Mouse (Mus musculus): ENCODE measurements at regions not wholly inside any gene's neighbourhood (a gene's known extent, or its start where the extent isn't known, plus 50 kb on each side); places are given as distances from the start of the nearest gene placed in this dataset.
"Not testable (repeated sequence)": the region's sequence is repeated elsewhere in the genome, so short reads cannot be mapped to it uniquely, and the experiment has no call there.

DNA sequence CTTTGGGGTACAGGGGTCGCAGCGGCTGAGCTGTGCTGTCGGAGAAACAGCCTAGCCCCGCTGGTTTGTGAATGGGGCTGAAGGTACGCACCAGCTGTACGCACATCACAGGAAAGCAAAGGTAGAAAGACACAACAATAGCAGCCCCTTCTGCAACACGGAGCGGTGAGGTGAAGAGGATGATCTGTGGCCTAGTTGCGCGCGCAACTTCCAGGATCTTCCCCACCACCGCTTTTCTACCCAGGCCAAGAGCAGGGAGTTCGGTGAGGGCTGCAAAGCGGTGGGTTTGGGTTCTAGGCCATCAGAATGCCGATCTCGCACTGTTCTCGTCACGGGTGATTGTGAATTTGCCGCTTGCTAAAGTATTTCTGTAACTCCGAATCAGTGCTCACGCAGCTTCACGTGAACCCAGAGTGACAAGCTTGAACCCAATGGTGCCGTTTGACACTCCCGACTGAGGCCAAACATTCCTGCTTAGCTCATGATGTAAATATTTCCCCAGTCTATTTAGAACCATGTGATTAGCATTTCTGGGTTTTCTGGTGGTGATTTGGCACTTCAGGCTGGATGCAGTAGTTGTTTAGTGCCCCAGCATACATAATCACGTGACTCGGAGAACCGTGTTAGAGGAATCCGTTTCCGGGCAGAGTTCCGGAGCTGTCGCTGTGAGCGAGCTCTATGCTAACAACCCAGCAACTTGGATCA, 54.7 kb downstream of the Cryaa start:
- no peak for DNase-seq (ENCODE audit: low spot score)

GRCm38 (mm10) chr17:31734521-31734920, 56.9 kb downstream of the Cryaa start:
- DNase-seq (ENCODE audit: low spot score), result no peak

GRCm38 (mm10) chr17:31736716-31737115, 59.1 kb downstream of the Cryaa start:
- DNase-seq (ENCODE audit: low spot score), result no peak

DNA sequence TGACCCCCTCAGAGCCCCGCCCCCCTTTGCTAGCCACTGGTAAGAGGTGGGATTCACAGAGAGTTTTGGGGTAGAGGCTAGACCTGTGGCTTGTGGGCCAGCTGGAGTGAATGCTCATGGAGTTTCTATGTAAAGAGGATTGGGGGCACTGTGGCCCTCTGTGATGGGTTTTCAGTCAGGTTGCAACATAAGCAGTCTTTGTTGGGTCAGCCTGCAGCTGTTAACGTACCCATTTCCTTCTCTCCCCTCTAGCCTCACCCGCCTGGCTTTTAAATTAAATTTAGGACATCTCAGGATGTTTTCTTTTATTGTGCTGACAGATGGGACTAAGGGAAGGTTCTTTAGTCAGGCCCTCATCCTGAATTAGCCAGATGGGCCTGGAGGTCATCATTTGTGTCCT, 60.6 kb downstream of the Cryaa start:
- no peak for DNase-seq (ENCODE audit: low spot score)

GRCm38 (mm10) chr17:31739586-31739985, 62.0 kb downstream of the Cryaa start:
- no peak for DNase-seq (ENCODE audit: low spot score)

DNA sequence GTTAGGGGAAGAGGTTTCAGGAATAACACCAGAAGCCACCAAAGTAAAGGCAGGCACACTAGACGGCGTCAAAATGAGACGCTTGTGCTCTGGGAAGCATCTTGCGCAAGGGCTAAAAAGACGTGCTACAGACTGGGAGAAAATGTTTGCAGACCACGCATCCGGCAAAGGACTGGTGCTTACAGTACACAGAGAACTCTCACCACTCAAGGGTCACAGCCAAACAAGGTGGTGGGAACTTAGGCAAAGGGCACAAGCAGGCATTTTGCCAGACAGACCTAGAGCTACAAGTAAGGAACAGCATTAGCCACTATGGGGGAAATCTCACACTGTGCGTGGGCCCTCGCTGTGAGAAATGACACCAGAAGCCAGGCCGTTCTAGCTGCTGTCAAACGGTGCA, 62.5 kb downstream of the Cryaa start:
- DNase-seq (ENCODE audit: low spot score), result no peak

DNA sequence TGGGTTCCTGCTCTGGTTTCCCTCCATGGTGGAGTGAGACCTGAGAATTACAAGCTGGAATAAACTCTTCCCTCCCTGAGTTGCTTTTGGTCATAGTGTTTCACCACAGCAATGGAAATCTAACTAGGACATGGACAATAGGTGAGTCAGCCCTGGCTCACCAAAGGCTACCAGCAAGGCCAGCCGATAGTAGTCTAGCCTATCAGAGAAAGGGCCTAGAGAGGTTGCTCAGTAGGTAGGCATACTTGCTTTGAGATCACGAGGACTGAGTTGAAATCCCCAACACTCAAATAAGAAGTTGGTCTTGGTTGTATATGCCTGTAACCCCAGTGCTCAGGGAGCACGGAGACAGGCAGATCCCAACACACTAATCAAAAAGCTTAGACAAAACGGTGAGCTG, 66.0 kb downstream of the Cryaa start:
- DNase-seq (ENCODE audit: low spot score), result no peak

DNA sequence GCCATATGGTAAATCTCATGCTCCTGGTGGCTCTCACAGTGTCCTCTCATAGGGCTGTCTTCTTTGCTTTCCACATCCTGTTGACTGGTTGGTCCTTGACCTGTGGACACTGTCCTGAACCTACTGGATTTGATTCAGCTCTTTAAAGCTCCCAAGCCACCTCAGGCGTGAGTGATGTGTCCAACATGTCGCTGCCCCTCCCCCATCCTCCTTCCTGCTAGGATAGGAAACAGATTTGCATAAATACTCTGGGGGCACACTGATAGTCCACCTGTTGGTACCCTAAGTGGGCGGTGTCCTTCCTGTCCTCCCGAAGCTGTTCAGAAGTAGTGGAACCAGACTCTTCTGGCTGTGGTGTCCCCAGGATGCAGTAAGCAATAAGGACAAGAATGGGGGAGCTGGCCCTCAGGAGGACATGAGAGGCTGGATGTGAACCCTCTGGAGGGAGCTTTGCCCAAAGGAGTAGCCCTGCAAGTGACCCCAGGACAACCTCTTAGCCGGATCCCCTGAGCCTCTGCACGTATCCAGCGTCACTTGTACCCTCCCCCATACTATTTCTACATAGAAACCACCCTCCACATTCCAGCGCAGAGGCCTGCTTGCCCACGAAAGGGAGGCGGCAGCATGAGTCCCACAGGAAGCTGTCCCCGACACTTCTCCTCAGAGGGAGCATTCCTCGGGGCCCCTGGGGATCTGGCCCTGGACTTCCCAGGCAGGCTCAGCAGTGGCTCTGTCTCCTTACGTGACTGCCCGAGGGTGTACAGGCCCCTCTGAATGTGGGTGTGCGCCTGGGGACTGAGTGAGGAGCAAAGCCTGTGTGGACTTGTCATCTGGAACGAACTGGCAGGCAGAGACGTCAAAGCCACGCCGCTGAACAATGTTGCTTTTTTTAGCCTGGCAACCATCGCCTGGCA, 68.8 kb downstream of the Cryaa start:
- no peak for DNase-seq (ENCODE audit: low spot score)

DNA sequence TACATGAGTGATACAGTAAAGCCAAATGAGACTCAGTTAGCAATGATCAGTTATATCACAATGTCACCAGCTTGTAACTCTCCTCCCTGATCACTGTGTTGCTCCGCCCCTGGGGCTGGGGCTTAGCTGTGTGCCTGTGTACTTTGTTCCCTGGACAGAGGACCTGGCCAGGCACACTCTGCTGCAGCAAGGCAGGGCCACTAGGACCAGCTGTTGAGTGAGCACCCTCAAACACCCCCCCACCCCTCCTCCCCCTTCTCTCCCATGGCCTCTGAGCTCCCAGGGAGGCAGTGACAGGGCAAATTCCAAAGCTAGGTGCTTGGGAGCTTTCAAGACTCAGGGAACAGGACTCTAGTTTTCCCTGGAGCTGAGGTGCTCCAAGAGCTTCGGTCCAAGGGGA, 70.0 kb downstream of the Cryaa start:
- no peak for DNase-seq (ENCODE audit: low spot score)

DNA sequence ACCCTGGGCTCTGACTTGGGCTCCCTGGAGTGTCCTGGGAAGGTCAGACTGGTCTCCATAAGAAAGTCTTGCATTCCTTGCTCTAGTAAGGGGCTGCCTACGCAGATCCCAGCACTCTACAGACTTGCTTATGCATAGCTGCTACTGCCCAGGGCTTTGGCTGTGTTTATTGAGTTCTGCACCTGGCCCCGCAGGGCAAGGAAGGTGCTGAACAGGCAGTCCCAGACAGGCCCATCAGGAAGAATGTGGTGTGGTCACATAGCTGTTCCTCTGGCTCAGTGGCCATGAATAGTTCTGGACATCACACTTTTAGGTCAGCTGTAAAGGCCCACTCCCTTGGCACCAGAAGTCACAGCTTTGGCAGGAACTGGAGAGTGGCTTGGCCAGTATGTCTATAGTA, 70.6 kb downstream of the Cryaa start:
- no peak for DNase-seq (ENCODE audit: low spot score)

GRCm38 (mm10) chr17:31748971-31749370, 71.4 kb downstream of the Cryaa start:
- no peak for DNase-seq (ENCODE audit: low spot score)

- DNase-seq (ENCODE audit: low spot score), result no peak
Observed at GRCm38 (mm10) chr17:31751262-31751661, 73.7 kb downstream of the Cryaa start.

DNA sequence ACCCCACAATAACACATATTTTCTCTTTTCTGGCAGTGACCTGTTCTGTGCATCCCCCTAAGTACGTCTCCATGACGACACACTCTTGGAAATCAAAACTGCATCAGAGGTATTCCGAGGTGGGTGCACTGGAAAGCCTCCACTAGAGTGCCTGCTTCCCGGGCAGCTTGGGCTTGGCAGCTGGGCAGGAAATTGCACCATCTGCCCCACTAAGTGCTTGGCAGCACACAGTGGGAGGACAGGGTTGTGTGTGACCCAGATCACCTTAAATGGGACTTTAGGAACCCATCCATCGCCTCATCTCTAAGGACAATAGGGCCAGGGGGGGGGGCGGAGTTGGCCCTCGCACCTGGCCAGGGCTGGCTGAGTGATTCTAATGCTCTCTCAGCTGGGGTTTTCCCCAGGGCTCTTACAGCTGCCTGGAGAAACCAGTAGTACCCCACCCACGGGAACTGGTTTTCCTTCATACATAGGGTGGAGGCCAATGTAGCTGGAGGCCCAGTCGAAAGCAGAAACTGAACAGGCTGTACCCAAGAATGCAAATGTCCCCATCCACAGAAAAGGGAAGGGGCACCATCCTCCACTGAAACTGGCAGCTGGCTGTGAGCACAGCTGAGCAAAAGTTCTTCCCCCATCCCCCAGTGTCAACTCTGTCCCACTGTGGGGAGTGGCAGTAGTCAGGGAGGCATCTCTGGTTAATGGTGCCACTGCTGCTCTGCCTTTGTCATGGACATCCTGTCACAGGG, 75.7 kb downstream of the Cryaa start:
- DNase-seq (ENCODE audit: low spot score), result no peak

- no peak for DNase-seq (ENCODE audit: low spot score)
Observed at GRCm38 (mm10) chr17:31753859-31754229, 76.2 kb downstream of the Cryaa start.

DNA sequence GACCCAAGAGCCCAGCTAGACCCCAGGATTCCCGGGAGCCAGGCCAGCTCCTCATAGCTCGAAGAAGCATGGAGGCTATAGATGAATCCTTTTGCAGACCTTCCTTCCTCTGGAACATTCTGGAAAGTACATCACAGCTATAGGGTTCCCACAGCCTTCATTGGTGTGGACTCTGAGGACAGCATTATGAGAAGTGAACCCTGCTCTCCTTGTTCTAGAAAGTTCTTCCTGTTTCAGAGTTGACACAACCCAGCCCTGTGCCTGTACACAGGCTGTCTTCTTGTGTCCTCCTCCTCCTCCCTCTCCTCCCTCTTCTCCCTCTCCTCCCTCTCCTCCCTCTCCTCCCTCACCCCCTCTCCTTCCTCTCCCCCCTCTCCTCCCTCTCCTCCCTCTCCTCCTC, 82.9 kb downstream of the Cryaa start:
- no peak for DNase-seq (ENCODE audit: low spot score)

GRCm38 (mm10) chr17:31763078-31763477, 85.5 kb downstream of the Cryaa start:
- no peak for DNase-seq (ENCODE audit: low spot score)

DNA sequence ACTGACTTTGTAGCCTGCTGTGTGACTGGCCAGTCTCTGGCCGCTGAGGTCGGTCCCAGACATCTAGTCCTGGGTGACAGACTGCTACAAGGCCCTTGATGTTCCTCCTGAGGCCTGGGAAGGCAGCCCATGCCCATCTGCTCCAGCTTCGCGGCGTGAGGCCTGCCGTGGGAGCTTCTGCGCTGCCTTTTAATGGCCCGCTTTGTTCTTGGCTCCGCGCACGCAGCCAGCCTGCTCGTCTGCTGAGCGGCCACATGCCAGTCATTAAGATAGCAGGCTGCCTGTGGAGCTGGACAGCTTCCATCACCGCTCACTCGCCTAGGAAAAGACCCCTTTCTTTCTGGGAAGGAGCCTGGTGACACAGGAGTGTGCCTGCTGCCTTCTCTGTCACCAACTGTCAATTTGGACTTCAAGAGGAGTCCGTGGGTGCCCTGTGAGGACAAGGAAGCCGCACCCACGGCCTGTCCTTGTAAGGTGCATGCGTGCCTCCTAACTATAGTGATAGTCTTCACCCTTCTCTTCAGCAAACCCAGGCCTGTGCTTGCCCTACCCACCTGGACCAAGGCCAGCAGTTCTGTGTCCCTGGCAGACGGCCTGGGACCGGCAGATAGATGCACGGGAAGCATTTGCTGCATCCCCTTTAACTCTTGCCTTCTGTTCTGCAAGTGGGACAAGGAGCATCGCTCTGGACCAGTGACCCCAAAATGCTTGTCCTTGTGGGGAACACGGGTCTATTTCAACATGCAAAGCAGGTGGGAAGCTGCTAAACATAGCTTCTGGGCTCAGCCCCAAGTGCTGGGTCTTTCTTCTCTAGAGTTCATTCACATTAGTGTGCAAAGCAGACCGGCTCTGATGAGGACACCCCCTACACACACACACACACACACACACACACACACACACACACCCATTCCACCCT, 88.6 kb downstream of the Sik1 start:
- peak; percentile 17 for DNase-seq (ENCODE audit: low spot score)

DNA sequence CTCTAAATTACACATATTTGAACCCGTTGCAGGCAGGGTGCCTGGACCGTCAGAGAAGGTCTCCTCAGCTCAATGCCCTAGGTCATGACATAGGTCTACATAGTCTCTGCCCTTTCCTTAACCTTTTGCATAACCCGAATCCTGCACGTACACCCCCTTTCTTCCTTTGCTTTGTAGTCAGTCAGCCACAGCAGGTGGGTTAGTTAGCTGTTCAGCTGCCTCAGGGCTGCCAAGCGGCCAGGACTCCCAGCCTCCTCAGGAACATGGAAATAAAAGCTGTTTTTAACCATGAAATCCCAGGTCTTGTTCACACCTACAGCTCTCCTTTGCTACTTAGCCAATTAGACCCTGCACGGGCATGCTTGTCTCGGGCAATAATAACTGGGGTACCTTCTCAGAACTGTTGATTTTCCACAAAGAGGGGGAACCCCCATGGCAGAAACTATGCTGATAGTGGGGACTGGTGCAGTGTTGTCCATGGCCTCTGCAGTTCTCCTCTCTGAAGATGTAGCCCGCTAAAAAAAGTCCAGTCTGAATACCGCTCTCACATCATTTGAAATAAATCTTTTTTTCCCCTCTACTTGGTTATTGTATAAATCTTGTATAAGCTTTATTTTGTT, 83.3 kb downstream of the Sik1 start:
- DNase-seq (ENCODE audit: low spot score), result no peak

DNA sequence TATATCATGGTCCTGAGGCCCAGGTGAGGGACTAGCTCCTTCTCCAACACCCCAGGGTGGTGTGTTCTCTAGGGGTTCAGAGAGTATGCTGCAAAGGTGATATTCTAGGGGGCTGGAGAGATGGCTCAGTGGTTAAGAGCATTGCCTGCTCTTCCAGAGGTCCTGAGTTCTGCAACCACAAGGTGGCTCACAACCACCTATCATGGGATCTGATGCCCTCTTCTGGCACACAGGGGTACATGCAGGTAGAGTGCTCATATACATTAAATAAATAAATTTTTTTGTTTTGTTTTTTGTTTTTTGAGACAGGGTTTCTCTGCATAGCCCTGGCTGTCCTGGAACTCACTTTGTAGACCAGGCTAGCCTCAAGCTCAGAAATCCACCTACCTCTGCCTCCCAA, 81.7 kb downstream of the Sik1 start:
- DNase-seq (ENCODE audit: low spot score), result not testable (repeated sequence)

- DNase-seq (ENCODE audit: low spot score), result no peak
Observed at GRCm38 (mm10) chr17:31775037-31775436, 80.6 kb downstream of the Sik1 start.

GRCm38 (mm10) chr17:31775966-31776365, 79.6 kb downstream of the Sik1 start:
- no peak for DNase-seq (ENCODE audit: low spot score)

All from left cerebral cortex, adult 11 months (tissue).